Mouse (Mus musculus) lung, postnatal 0 days (tissue): Measurements from ENCODE around the gene Esrrb. TPM values are rescaled to one million over a fixed set of nuclear protein-coding genes. Genes with fewer than 3 reads are reported as not detected.

ENCODE experiments used
- ATAC-seq: fragments of 200-750 bp; cut with Nextera tagmentation; 2 replicates; pipeline ENCODE4 v1.8.0; 2017; ENCODE audit warnings: moderate library complexity
- DNase-seq: peaks from one replicate; pipeline ENCODE4 v3.0.0-alpha.2; 2016; ENCODE audit warnings: low spot score
- H3K27ac ChIP-seq: fragments of 300-500 bp; sonication (generic); 2 replicates; pipeline ENCODE4 v1.5.1; 2014; ENCODE audit warnings: antibody characterized with exemption, mild to moderate bottlenecking, low read length, mixed read lengths
- H3K27me3 ChIP-seq: fragments of 300-500 bp; sonication (generic); replicated peaks from 2 replicates; pipeline ENCODE4 v1.6.1; 2014; ENCODE audit warnings: low read length, mixed read lengths; ENCODE audit not compliant: insufficient read depth
- H3K36me3 ChIP-seq: fragments of 300-500 bp; sonication (generic); 2 replicates; pipeline ENCODE4 v1.6.1; 2014; ENCODE audit warnings: low read length, mixed read lengths; ENCODE audit not compliant: insufficient read depth
- H3K4me1 ChIP-seq: fragments of 300-500 bp; sonication (generic); 2 replicates; pipeline ENCODE4 v1.6.1; 2014; ENCODE audit warnings: antibody characterized with exemption, low read depth, low read length, mixed read lengths; ENCODE audit not compliant: insufficient read depth
- H3K4me2 ChIP-seq: fragments of 300-500 bp; sonication (generic); replicated peaks from 2 replicates; pipeline ENCODE4 v1.6.1; 2014; ENCODE audit warnings: low read depth, mild to moderate bottlenecking, low read length, moderate library complexity, mixed read lengths
- H3K4me3 ChIP-seq: fragments of 300-500 bp; sonication (generic); 2 replicates; pipeline ENCODE4 v1.5.1; 2014; ENCODE audit warnings: low read depth, low read length
- H3K9ac ChIP-seq: fragments of 300-500 bp; sonication (generic); replicated peaks from 2 replicates; pipeline ENCODE4 v1.6.1; 2014; ENCODE audit warnings: low read depth, mild to moderate bottlenecking
- H3K9me3 ChIP-seq: fragments of 300-500 bp; sonication (generic); 2 replicates; pipeline ENCODE4 v1.6.1; 2016; ENCODE audit warnings: low read length, mixed read lengths
- CTCF ChIP-seq: IDR thresholded peaks from 2 replicates; pipeline ENCODE4 v1.5.1; 2016; ENCODE audit warnings: antibody characterized with exemption, mild to moderate bottlenecking
- EP300 ChIP-seq: IDR thresholded peaks from 2 replicates; pipeline ENCODE4 v1.6.1; 2016; ENCODE audit warnings: antibody characterized with exemption, mild to moderate bottlenecking, control low read depth
- WGBS: fragments of 180-500 bp; shearing (Covaris S2); extraction: QIAGEN DNeasy Blood & Tissue Kit; methylation state at CpG from one replicate; pipeline ENCODE4 v1.1.7; 2014; 5-methylcytosine and 5-hydroxymethylcytosine counted together
- polyA plus RNA-seq: library from polyadenylated mRNA; unstranded; fragments of >200 nt; fragmentation: Nextera tagmentation; extraction: Ambion mirVana; gene quantifications from 2 replicates; pipeline ENCODE4 v1.2.1, GENCODE M21; 2015

The Esrrb gene
- polyA plus RNA-seq, 1 experiment from 2014 or later, result 0.07 TPM

DNA sequence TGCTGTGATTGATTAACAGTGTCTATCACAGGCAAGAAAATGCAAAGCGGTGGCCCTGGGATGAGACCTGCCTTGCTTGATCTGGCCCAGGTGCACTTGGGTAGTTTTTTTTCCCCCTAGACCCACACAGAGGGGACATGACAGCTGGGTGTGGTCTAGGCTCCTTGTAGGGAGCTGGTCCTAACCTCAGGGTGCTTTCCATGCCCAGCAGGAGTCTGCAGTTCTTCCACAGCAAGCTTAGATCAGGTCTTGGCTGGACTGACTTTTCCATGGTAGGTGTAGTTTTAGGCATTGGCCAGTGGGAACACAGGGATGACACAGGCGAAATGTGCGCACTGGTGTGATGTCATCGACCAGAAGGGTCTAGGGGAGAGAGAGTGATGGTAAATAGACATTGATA is 136.2 kb downstream of the Esrrb start:
- no peaks in the 10 kb centered on the region for H3K27me3 ChIP-seq
- ATAC-seq, result no peak
- 97% methylated on average over 4 of the region's 4 CpGs for WGBS
- H3K36me3 ChIP-seq, result no peaks in the 10 kb centered on the region
- no peak for DNase-seq
- no peaks in the 10 kb centered on the region; the same call in 1 of the 2 replicates for H3K4me1 ChIP-seq
- H3K9me3 ChIP-seq, result no peaks in the 10 kb centered on the region
- H3K27ac ChIP-seq, result no peak overlapping the region
- no peak overlapping the region for H3K4me2 ChIP-seq
- no peak overlapping the region for H3K4me3 ChIP-seq
- H3K9ac ChIP-seq, result no peak overlapping the region
- TF ChIP-seq CTCF (no peak), EP300 (no peak)

DNA sequence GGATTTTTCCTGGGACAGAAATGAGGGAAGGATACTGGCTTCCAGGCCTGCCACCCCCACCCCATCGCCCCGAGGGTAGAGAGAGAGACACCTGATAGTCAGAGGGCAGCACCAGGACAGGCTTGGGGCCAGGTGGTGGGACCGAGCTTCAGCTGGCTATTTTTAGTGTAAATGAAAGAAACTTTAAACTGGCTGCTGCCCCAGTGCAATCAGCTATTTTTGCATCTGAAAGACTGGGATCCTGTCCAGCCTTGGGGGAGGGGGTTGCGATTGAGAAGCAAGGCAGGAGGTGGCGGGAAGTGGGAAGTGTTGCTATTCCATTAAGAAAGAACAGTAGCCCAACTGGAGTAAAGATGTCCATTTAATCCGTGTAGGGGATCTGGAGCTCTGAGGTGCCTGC is 137.8 kb downstream of the Esrrb start:
- Histone ChIP-seq H3K9me3 (no peaks in the 10 kb centered on the region), H3K36me3 (no peaks in the 10 kb centered on the region), H3K9ac (no peak overlapping the region), H3K4me1 (no peaks in the 10 kb centered on the region; the same call in 1 of the 2 replicates), H3K27ac (no peak overlapping the region), H3K4me2 (no peak overlapping the region), H3K4me3 (no peak overlapping the region), H3K27me3 (no peaks in the 10 kb centered on the region)
- DNase-seq (peak; percentile 40), ATAC-seq (peak; percentile 38; the same call in 1 of the 2 replicates)
- WGBS, result 27% methylated on average over 6 of the region's 6 CpGs
- TF ChIP-seq EP300, result no peak
- no peak for TF ChIP-seq CTCF

DNA sequence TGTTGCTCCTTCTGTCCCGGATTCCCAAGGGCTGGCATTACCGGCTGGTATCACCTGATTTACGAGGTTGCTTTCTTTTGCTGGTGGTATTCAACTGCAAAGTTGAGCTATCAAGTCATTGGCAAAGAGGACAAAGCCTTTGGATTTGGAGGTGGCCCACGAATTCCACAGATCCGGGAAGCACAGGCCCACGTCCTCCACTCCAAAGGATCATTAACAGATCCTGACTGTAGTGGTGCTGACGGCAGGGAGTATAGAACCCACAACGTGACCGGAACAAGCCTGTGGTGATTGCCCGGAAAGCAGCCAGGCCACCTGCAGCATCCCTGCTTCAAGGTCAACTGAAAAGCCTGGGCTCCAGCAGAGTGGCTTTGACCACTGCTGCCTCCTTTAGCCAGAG is 140.8 kb downstream of the Esrrb start:
- H3K4me1 ChIP-seq, result no peaks in the 10 kb centered on the region; the same call in 1 of the 2 replicates
- H3K27me3 ChIP-seq, result no peaks in the 10 kb centered on the region
- no peaks in the 10 kb centered on the region for H3K36me3 ChIP-seq
- WGBS, result 78% methylated on average over 10 of the region's 10 CpGs
- DNase-seq (no peak), ATAC-seq (no peak)
- H3K9ac ChIP-seq, result no peak overlapping the region
- TF ChIP-seq EP300 (no peak), CTCF (no peak)
- H3K4me2 ChIP-seq, result no peak overlapping the region
- H3K27ac ChIP-seq, result no peak overlapping the region
- H3K9me3 ChIP-seq, result no peaks in the 10 kb centered on the region
- no peak overlapping the region for H3K4me3 ChIP-seq

DNA sequence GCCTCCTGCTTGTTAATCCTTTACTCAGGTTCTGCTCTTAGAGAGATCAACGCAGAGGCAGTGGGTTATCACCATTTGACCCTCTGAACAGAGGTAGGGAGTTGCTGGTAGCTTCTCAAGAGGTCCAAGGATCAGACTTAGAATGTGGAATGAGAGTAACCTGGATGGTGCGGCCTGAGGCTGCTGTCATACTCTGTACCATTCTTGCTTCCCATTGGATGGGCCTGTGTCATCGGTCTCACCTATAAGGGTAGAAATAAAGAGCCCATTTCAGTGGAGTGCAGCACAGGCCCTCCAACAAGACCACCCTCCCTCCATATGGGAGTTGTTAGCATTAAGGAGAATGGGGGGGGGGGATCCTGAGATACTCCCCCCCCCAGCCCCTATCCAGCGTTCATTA is 143.0 kb downstream of the Esrrb start:
- ATAC-seq (no peak), DNase-seq (no peak)
- no peaks in the 10 kb centered on the region; the same call in 1 of the 2 replicates for H3K4me1 ChIP-seq
- H3K27ac ChIP-seq, result no peak overlapping the region
- no peaks in the 10 kb centered on the region for H3K36me3 ChIP-seq
- H3K4me2 ChIP-seq, result no peak overlapping the region
- no peak overlapping the region for H3K9ac ChIP-seq
- no peak overlapping the region for H3K4me3 ChIP-seq
- 74% methylated on average over 4 of the region's 4 CpGs for whole genome bisulfite sequencing
- no peaks in the 10 kb centered on the region for H3K9me3 ChIP-seq
- no peaks in the 10 kb centered on the region for H3K27me3 ChIP-seq
- TF ChIP-seq EP300 (no peak), CTCF (no peak)

DNA sequence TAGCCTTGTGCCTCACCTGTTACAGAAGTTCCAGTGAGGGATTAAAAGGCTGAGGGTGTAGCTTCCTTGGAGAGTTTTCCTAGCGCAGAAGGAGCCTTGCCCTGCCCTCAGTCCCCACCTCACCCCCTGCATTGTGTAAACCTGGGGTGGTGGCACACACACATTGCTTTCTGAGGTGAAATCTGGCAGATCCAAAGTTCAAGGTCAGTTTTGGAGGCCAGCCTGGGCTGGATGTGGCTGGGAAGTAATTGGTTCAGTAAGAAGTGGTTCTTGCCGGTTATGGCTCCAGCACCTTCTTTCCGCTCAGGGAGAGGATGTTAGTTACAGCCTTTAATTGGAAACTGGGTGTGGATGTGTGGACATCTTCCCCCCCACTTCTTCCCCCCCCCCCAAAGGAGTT is 143.4 kb downstream of the Esrrb start:
- no peak for ATAC-seq
- Histone ChIP-seq H3K4me1 (no peaks in the 10 kb centered on the region), H3K36me3 (no peaks in the 10 kb centered on the region), H3K9ac (no peak overlapping the region), H3K4me2 (no peak overlapping the region), H3K4me3 (no peak overlapping the region), H3K27ac (no peak overlapping the region), H3K9me3 (no peaks in the 10 kb centered on the region), H3K27me3 (no peaks in the 10 kb centered on the region)
- WGBS, result 81% methylated on average over 3 of the region's 3 CpGs
- DNase-seq, result no peak
- no peak for TF ChIP-seq EP300
- no peak for TF ChIP-seq CTCF

DNA sequence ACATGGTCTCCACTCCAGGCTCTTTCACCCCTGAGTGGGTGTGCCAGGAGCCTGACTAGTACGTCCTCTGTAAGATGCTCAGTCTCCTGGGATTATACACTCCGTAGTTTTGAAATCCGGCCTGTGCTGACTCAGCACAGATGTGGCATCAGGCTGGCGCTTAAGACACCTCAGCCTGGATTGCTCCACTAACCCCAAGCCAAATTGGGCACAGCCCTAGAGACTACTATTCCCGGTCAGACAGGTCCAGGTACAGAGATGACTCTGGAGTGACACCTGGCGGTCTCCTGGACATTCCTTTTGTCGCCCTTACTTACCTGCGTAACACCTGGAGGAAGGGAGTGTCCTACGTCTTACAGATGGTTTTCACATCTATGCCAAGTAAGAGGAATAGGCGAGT is 146.8 kb downstream of the Esrrb start:
- Histone ChIP-seq H3K9me3 (no peaks in the 10 kb centered on the region), H3K9ac (no peak overlapping the region), H3K36me3 (no peaks in the 10 kb centered on the region), H3K4me1 (no peaks in the 10 kb centered on the region), H3K4me3 (no peak overlapping the region), H3K27ac (no peak overlapping the region), H3K27me3 (no peaks in the 10 kb centered on the region), H3K4me2 (no peak overlapping the region)
- ATAC-seq (no peak), DNase-seq (no peak)
- no peak for TF ChIP-seq CTCF
- no peak for TF ChIP-seq EP300
- WGBS, result 81% methylated on average over 10 of the region's 10 CpGs

DNA sequence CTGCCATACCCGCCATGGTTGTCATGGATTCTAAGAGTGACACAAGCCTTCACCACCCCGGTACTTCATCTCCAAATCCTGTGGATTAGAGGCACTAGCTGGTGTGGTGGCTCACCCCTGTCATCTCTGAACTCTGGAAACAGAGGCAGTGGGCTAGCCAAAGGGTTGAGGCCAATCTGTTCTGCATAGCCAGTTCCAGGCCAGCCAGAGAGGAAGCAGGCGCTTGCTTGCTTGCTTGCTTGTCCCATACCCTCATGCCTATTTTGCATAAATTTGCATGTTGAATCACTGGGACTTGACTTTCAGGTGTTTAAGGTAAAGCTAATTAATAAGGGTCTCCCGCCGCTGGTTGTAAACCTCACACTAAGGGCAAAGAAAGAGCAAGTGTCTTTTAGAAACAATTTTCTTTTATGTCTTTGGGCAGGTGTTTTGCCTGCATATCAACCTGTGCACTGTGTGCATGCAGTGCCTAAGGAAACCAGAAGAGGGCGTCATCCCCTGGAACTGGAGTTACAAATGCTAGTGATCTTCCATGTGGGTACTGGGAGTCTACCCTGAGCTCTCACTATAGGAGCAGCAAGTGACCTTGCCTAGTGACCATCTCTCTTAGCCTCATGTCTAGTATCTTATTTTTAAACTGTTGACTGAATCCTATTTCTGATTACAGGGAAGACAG is 147.5 kb downstream of the Esrrb start:
- Histone ChIP-seq H3K27me3 (no peaks in the 10 kb centered on the region), H3K4me1 (no peaks in the 10 kb centered on the region), H3K27ac (no peak overlapping the region), H3K9ac (no peak overlapping the region), H3K9me3 (no peaks in the 10 kb centered on the region), H3K4me2 (no peak overlapping the region), H3K4me3 (no peak overlapping the region), H3K36me3 (no peaks in the 10 kb centered on the region)
- TF ChIP-seq EP300, result no peak
- TF ChIP-seq CTCF, result peak; percentile 26
- ATAC-seq (no peak), DNase-seq (no peak)
- 77% methylated on average over 6 of the region's 6 CpGs for WGBS
